Mouse (Mus musculus) hindbrain, embryonic 10.5 days (tissue): ENCODE measurements around the gene Arnt. TPM values are rescaled to one million over a fixed set of nuclear protein-coding genes. Genes with fewer than 3 reads are reported as not detected.
A peak's percentile ranks its signal among the peaks of the same experiment; 100 is the strongest.
"Not testable (repeated sequence)": the region's sequence is repeated elsewhere in the genome, so short reads cannot be mapped to it uniquely, and the experiment has no call there.

Experiments used
- DNase-seq: peaks from one replicate; pipeline ENCODE4 v3.0.0-alpha.2; 2017; ENCODE audit warnings: low spot score
- H3K27ac ChIP-seq: fragments of 300-500 bp; sonication (generic); 2 replicates; pipeline ENCODE4 v1.5.1; 2016; ENCODE audit warnings: mild to moderate bottlenecking, moderate library complexity
- H3K27me3 ChIP-seq: fragments of 300-500 bp; sonication (generic); 2 replicates; pipeline ENCODE4 v1.6.1; 2016; ENCODE audit warnings: mild to moderate bottlenecking; ENCODE audit not compliant: poor library complexity, insufficient read depth, severe bottlenecking
- H3K36me3 ChIP-seq: fragments of 300-500 bp; sonication (generic); 2 replicates; pipeline ENCODE4 v1.6.1; 2016; ENCODE audit warnings: mild to moderate bottlenecking, moderate library complexity
- H3K4me1 ChIP-seq: fragments of 300-500 bp; sonication (generic); replicated peaks from 2 replicates; pipeline ENCODE4 v1.6.1; 2016; ENCODE audit warnings: mild to moderate bottlenecking
- H3K4me3 ChIP-seq: fragments of 300-500 bp; sonication (generic); 2 replicates; pipeline ENCODE4 v1.5.1; 2016; ENCODE audit warnings: mild to moderate bottlenecking, moderate library complexity
- H3K9me3 ChIP-seq: fragments of 300-500 bp; sonication (generic); 2 replicates; pipeline ENCODE4 v1.6.1; 2016; ENCODE audit warnings: mild to moderate bottlenecking, moderate library complexity
- WGBS: fragments of 180-500 bp; shearing (Covaris S2); methylation state at CpG from one replicate; pipeline ENCODE4 v1.1.7; 2016; 5-methylcytosine and 5-hydroxymethylcytosine counted together
- polyA plus RNA-seq: library from polyadenylated mRNA; unstranded; fragments of >200 nt; fragmentation: Nextera tagmentation; extraction: Ambion mirVana; gene quantifications from 2 replicates; pipeline ENCODE4 v1.2.1, GENCODE M21; 2016

Gene Arnt
- polyA plus RNA-seq, 1 experiment from 2014 or later = 30.6 TPM

DNA sequence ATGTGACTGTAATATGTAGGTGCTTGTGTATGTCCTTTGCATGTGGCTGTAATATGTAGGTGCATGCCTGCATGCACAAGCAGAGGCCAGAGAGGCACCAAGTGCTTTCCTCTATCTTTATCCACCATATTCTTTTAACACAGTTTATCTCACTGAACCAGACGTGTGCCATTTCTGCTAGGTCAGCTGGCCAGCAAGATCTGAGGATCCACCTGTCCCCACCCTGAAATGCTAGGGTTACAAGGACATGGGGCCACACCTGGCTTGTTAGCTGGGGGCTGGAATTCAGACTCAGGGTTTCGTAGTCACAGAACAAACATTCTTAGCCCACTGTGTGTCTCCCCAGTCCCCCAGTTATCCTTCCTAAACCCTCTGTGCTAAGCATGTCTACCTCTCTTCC lies 85.1 kb downstream of the Arnt start:
- Histone ChIP-seq H3K9me3 (no peaks in the 10 kb centered on the region), H3K4me1 (no peaks in the 10 kb centered on the region), H3K27ac (no peak overlapping the region), H3K27me3 (no peaks in the 10 kb centered on the region), H3K36me3 (no peaks in the 10 kb centered on the region), H3K4me3 (no peak overlapping the region)
- WGBS = 83% methylated on average over 2 of the region's 2 CpGs
- DNase-seq = no peak

DNA sequence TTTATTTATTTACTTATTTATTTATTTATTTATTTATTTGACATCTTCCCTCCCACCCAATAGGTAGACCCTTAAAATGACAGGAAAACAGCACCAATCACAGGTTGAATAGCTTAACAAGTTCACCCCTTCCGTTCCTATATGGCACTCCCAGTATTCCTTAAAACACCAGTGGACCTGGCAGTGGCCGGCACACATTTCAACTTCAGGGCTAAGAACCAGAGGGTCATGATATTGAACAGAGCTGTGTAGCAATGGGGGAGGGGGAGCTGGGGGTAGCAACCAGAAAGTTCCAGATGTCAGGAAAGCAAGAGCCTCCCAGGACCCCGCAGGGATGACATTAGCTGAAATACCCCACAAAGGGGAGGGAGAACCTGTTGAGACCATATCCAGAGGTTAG lies 85.9 kb downstream of the Arnt start:
- no peak for DNase-seq
- Histone ChIP-seq H3K9me3 (no peaks in the 10 kb centered on the region), H3K4me3 (no peak overlapping the region), H3K27me3 (no peaks in the 10 kb centered on the region), H3K27ac (0 out of 2 replicates have a peak overlapping the region, but pooled peaks have one; percentile 50), H3K36me3 (no peaks in the 10 kb centered on the region), H3K4me1 (no peaks in the 10 kb centered on the region)
- 84% methylated on average over 3 of the region's 3 CpGs for whole genome bisulfite sequencing

DNA sequence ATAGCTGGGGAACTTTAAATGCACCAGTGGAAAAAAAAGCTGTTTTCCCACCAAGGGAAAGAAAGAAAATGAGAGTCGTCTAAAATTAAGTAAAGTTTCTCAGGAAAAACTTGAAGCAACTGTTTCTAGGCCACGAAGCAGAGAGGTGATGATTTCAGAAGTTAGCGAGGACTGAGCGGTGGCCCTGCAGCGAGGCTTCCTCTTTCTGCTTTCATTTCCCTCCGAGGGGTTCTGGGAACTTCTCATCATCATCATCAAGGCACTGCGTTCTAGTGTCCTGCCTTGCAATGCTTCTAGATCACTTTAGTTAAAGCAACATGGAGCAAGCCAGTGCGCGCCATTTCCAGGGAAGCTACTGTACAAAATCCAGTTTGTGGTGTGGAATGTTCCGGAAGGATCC lies 87.0 kb downstream of the Arnt start:
- no peak overlapping the region for H3K4me3 ChIP-seq
- WGBS = 91% methylated on average over 10 of the region's 10 CpGs
- no peaks in the 10 kb centered on the region for H3K27me3 ChIP-seq
- DNase-seq = no peak
- no peaks in the 10 kb centered on the region for H3K36me3 ChIP-seq
- H3K4me1 ChIP-seq = no peaks in the 10 kb centered on the region
- no peak overlapping the region for H3K27ac ChIP-seq
- H3K9me3 ChIP-seq = no peaks in the 10 kb centered on the region

DNA sequence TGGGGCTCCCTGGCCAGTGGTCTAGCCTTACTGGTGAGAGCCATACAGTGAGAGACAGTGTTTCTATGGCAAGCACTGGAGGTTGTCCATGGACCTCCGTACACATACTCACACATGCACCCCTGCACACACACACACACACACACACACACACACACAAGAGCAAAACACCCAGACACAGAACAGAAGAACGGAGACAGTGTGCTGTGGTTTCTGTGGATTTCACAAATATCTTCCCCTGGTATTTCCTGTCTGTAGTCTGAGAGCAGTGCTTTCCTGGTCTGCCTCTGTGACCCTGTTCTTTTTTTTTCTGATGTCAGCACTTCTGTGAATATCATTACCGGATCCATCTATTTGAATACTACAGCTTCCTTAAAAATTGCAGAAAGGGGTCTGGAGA lies 89.5 kb downstream of the Arnt start:
- Histone ChIP-seq H3K9me3 (no peaks in the 10 kb centered on the region), H3K4me3 (no peak overlapping the region), H3K4me1 (no peaks in the 10 kb centered on the region), H3K27ac (no peak overlapping the region), H3K36me3 (no peaks in the 10 kb centered on the region), H3K27me3 (no peaks in the 10 kb centered on the region)
- DNase-seq = no peak
- 76% methylated on average over 3 of the region's 3 CpGs for WGBS

DNA sequence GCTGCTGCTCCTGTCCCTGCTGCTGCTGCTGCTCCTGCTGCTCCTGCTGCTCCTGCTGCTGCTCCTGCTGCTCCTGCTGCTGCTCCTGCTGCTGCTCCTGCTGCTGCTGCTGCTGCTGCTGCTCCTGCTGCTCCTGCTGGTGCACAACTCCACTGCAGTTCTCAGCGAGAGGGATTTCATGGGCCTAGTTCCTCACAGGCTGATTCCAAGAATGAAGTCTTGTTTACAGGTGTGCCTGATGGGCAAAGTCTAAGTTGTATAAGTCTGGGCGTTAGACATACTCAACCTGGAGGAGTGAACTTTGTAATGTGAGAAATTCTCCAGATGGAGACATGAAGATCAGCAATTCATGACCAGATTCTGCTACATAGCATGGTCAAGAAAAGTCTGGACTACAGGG lies 90.5 kb downstream of the Arnt start:
- H3K27ac ChIP-seq = 0 out of 2 replicates have a peak overlapping the region, but pooled peaks have one; percentile 18
- H3K4me3 ChIP-seq = no peak overlapping the region
- H3K27me3 ChIP-seq = no peaks in the 10 kb centered on the region
- H3K4me1 ChIP-seq = no peaks in the 10 kb centered on the region
- DNase-seq = no peak
- no peaks in the 10 kb centered on the region for H3K36me3 ChIP-seq
- 67% methylated on average over 2 of the region's 2 CpGs for WGBS
- H3K9me3 ChIP-seq = no peaks in the 10 kb centered on the region

DNA sequence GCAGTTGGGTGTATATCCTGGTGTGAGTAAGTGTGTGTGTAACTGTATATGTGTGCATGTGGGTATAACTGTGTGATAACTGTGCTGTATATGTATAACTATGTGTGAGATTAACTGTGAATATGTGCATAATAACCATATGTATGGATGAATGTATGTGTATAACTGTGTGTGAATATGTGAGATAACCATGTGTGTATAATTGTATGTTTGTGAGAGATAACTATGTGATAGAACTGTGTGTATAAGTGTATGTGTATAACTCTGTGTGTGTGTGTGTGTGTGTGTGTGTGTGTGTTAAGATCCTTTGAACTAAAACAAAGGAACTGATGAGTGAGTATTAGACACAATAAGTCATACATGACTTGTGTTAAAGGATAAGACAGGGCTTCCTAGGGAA lies 91.9 kb downstream of the Arnt start:
- no peaks in the 10 kb centered on the region for H3K4me1 ChIP-seq
- no peak overlapping the region for H3K4me3 ChIP-seq
- no peak overlapping the region for H3K27ac ChIP-seq
- H3K27me3 ChIP-seq = no peaks in the 10 kb centered on the region
- H3K36me3 ChIP-seq = no peaks in the 10 kb centered on the region
- H3K9me3 ChIP-seq = no peaks in the 10 kb centered on the region
- no peak for DNase-seq

DNA sequence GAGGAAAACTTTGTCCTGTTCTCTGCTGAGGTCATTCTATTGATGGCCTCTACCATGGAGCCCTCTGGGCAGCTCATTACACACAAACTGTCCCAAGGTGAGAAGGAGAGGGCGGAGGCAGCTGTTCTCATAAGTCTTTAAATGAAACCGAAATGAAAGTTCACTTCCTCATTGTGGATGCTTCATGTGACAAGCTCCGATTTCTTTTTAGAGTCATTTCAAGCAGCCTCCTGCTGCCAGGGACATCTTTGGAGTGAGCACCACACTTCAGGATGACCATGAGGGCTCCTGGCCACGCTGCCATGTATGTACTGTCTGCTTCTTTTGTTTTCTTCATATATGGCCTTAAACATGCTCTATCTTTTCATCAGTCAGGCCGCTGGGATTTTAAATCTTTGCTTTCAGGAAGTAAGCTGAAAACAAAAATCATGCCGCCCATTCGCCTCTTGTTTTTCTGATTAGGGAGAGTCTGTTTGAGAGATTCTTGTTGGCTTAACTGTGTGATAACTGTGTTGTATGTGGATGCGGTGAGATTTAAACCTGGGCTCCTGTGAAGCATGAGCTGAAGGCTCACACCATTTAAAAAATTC lies 92.5 kb downstream of the Arnt start, which contains the start of gene Ctss:
Gene Ctss (plus strand): TSS at position 165 of the 590 bp plus-strand sequence.
- H3K4me1 ChIP-seq = no peaks in the 10 kb centered on the region
- H3K4me3 ChIP-seq = no peak within 1 kb of the TSS
- no peaks in the 10 kb centered on the region for H3K27me3 ChIP-seq
- H3K9me3 ChIP-seq = no peaks in the 10 kb centered on the region
- no peaks in the 10 kb centered on the region for H3K36me3 ChIP-seq
- 91% methylated on average over 8 of the region's 8 CpGs for WGBS
- no peak within 1 kb of the TSS for H3K27ac ChIP-seq
- no peak for DNase-seq

DNA sequence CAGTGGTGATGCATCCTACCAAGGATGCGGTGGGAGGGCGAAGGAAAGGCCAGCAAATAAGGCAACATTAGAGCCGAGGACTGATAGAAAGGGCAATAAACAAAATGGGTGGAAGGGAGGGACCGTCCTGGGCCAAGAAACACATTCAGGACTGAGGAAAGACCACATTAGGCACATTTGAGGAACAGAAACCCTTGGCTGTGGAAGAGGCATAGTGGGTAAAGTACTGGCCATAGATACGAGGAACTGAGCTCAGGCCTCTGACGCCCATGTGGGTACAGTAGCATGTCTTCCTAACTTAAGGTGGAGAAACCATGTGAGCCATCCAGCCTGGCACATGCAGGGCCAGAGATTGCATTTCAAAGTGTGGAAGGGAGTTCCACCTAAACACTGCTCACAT lies 95.6 kb downstream of the Arnt start:
- DNase-seq = no peak
- 86% methylated on average over 6 of the region's 6 CpGs for WGBS
- no peak overlapping the region for H3K4me3 ChIP-seq
- no peaks in the 10 kb centered on the region for H3K4me1 ChIP-seq
- no peaks in the 10 kb centered on the region for H3K36me3 ChIP-seq
- no peaks in the 10 kb centered on the region for H3K9me3 ChIP-seq
- H3K27me3 ChIP-seq = no peaks in the 10 kb centered on the region
- H3K27ac ChIP-seq = no peak overlapping the region

DNA sequence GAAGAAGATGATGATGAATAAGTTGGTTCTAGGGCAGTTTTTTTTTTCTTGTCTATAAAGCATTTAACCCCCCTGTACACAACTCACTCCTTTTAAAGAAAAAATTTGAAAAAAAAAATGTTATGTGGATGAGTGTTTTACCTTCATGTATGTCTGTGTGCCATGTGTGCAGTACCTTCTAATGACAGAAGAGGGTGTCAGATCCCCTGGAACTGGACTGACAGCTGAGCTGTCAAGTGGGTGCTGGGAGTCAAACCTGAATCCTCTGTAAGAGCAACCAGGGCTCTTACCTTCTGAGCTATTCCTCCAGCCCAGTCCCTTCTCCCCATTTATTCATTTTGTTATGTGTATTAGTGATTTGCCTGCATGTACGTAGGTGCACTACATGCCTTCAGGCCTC lies 96.8 kb downstream of the Arnt start:
- no peaks in the 10 kb centered on the region for H3K9me3 ChIP-seq
- H3K36me3 ChIP-seq = no peaks in the 10 kb centered on the region
- DNase-seq = no peak
- no peak overlapping the region for H3K4me3 ChIP-seq
- H3K27ac ChIP-seq = no peak overlapping the region
- no peaks in the 10 kb centered on the region for H3K4me1 ChIP-seq
- H3K27me3 ChIP-seq = no peaks in the 10 kb centered on the region
- WGBS = 89% methylated on average over 1 of the region's 1 CpGs

DNA sequence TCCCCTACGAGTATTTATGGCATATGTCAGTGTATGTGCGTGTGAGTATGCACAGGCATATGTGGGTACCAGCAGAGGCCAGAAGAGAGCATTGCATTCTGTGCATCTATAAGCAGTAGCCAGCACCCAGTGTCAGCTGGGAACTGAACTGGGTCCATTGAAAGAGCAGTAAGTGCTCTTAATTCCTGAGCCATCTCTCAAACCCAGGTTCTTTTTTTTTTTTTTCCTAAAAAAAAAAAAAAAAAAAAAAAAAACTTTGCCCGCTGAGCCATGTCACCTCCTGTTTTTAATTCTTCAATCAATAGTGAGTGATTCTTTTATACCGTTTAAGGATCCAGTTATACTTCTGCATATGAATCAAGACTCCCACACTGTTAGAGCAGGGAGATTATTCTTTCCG lies 99.2 kb downstream of the Arnt start:
- no peak overlapping the region for H3K27ac ChIP-seq
- no peaks in the 10 kb centered on the region for H3K4me1 ChIP-seq
- H3K27me3 ChIP-seq = no peaks in the 10 kb centered on the region
- DNase-seq = no peak
- no peak overlapping the region for H3K4me3 ChIP-seq
- H3K9me3 ChIP-seq = no peaks in the 10 kb centered on the region
- 93% methylated on average over 5 of the region's 5 CpGs for WGBS
- no peaks in the 10 kb centered on the region for H3K36me3 ChIP-seq

DNA sequence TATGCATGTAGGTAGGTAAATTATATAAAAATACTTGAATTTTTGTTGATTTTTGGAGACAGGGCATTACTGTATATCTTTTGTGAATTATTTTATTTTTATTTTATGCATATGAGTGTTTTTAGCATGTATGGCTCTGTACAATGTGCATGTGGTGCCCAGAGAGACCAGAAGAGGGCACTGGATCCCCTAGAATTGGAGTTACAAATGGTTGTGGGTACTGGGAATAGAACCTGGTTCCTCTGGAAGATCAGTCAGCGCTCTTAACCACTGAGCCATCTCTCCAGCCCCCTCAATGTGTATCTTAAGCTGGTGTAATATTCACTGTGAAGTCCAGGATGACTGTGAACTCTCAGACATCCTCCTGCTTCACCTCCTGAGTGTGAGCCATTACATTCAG lies 100.7 kb downstream of the Arnt start:
- no peaks in the 10 kb centered on the region for H3K4me1 ChIP-seq
- no peaks in the 10 kb centered on the region for H3K9me3 ChIP-seq
- WGBS = 93% methylated on average over 1 of the region's 1 CpGs
- no peak overlapping the region for H3K27ac ChIP-seq
- H3K36me3 ChIP-seq = no peaks in the 10 kb centered on the region
- no peak for DNase-seq
- H3K27me3 ChIP-seq = no peaks in the 10 kb centered on the region
- H3K4me3 ChIP-seq = no peak overlapping the region

DNA sequence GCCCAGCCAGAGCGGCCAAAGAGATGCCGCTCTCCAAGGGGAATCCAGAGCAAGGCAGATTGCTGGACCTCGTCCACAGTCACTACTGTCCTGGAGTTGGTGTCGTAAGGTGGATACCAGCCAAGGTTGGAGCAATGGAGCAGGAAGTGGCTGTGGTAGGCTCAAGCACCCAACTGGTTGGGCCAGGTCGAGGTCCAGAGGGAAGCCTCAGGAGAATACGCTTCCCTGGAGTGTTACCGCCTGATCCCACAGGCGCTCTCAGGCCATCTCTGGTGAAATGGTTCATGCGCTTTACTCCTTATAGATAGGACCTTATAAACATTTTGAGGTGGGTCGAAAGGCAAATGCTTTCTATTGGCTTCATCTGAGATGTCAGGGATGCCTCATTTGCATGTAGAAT lies 104.7 kb downstream of the Arnt start:
- H3K4me1 ChIP-seq = no peaks in the 10 kb centered on the region
- no peak overlapping the region for H3K27ac ChIP-seq
- no peak overlapping the region for H3K4me3 ChIP-seq
- no peaks in the 10 kb centered on the region for H3K36me3 ChIP-seq
- no peaks in the 10 kb centered on the region for H3K9me3 ChIP-seq
- no peaks in the 10 kb centered on the region for H3K27me3 ChIP-seq
- 91% methylated on average over 10 of the region's 10 CpGs for WGBS
- DNase-seq = no peak

DNA sequence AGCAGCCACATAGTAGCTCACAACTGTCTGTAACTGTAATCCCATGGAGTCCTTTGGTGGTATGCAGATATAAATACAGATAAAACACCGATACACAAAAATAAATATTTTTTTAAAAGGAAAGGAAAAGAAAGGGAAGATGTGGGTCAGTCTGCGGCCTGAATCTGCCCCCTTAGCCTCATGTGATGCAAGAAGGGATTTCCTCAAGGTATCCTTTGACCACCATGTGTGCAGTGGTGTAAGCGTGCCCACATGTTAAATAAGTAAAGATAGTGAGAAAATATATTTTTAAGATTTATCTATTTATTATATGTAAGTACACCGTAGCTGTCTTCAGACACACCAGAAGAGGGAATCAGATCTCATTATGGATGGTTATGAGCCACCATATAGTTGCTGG lies 105.6 kb downstream of the Arnt start:
- H3K9me3 ChIP-seq = no peaks in the 10 kb centered on the region
- no peaks in the 10 kb centered on the region for H3K36me3 ChIP-seq
- H3K4me3 ChIP-seq = no peak overlapping the region
- no peaks in the 10 kb centered on the region for H3K4me1 ChIP-seq
- WGBS = 93% methylated on average over 4 of the region's 4 CpGs
- H3K27me3 ChIP-seq = no peaks in the 10 kb centered on the region
- no peak overlapping the region for H3K27ac ChIP-seq
- DNase-seq = no peak

DNA sequence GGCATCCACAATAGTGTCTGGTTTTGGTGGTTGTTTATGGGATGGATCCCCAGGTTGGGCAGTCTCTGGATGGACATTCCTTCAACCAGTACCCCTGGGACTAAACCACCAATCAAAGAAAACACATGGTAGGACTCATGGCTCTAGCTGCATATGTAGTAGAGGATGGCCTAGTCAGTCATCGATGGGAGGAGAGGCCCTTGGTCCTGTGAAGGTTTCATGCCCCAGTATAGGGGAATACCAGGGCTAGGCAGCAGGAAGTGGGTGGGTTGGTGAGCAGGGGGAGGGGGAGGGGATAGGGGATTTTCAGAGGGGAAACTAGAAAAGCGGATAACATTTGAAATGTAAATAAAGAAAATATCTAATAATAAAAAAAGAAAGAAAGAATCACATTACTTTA lies 107.0 kb downstream of the Arnt start:
- WGBS = 80% methylated on average over 2 of the region's 2 CpGs
- H3K27me3 ChIP-seq, H3K4me1 ChIP-seq, H3K9me3 ChIP-seq, DNase-seq, H3K36me3 ChIP-seq, H3K27ac ChIP-seq, H3K4me3 ChIP-seq: not testable (repeated sequence)
